Mouse (Mus musculus) T-helper 17 cell (primary cell): ENCODE results near the gene Ltbp1.

ENCODE experiments used
- in situ Hi-C, 2 experiments: fragments of 300-600 bp; cut with MboI, MseI; formaldehyde crosslinking; loops; 1 replicate in 1 of 2; 2 replicates in 1 of 2; pipeline ENCODE4 v1.15.1; 2025; ENCODE audit warnings: high pct_unique_total_duplicates in 2 of 2

The Ltbp1 gene

GRCm38 (mm10) chr17:75004820-75005219 lies 548 bp upstream of the Ltbp1 start:
- in situ Hi-C loops = loop anchor here (5.0 to 25.0 kb wide), 6 partner anchors 188 to 1700 kb away; partner anchors contain the start of gene Dpy30 (in 1 of the 2)

GRCm38 (mm10) chr17:75005685-75006680 lies 615 bp downstream of the Ltbp1 start:
- in situ Hi-C loops = loop anchor here in 1 of 2 experiments (5.0 to 25.0 kb wide), 5 partner anchors 199 to 1701 kb away; partner anchors contain the start of gene Dpy30

- in situ Hi-C loops = loop anchor here in 1 of 2 experiments (25.0 kb wide), 2 partner anchors 574 to 699 kb away; partner anchors contain the start of gene Dpy30
These were observed 5.6 kb downstream of the Ltbp1 start for GRCm38 (mm10) chr17:75010955-75011354.

- in situ Hi-C loops = loop anchor here in 1 of 2 experiments (25.0 kb wide), 2 partner anchors 576 to 701 kb away; partner anchors contain the start of gene Dpy30
These were observed 7.8 kb downstream of the Ltbp1 start for GRCm38 (mm10) chr17:75013211-75013610.

GRCm38 (mm10) chr17:75013868-75014267 lies 8.5 kb downstream of the Ltbp1 start:
- in situ Hi-C loops = loop anchor here in 1 of 2 experiments (25.0 kb wide), 2 partner anchors 577 to 702 kb away; partner anchors contain the start of gene Dpy30

- in situ Hi-C loops = loop anchor here in 1 of 2 experiments (25.0 kb wide), 2 partner anchors 577 to 702 kb away; partner anchors contain the start of gene Dpy30
These were observed 9.4 kb downstream of the Ltbp1 start for GRCm38 (mm10) chr17:75014601-75015356.

GRCm38 (mm10) chr17:75015546-75015945 lies 10.2 kb downstream of the Ltbp1 start:
- in situ Hi-C loops = loop anchor here in 1 of 2 experiments (25.0 kb wide), 2 partner anchors 578 to 703 kb away; partner anchors contain the start of gene Dpy30

GRCm38 (mm10) chr17:75017423-75017822 lies 12.1 kb downstream of the Ltbp1 start:
- in situ Hi-C loops = loop anchor here in 1 of 2 experiments (25.0 kb wide), 2 partner anchors 580 to 705 kb away; partner anchors contain the start of gene Dpy30

GRCm38 (mm10) chr17:75018142-75018541 lies 12.8 kb downstream of the Ltbp1 start:
- in situ Hi-C loops = loop anchor here in 1 of 2 experiments (25.0 kb wide), 2 partner anchors 581 to 706 kb away; partner anchors contain the start of gene Dpy30

- in situ Hi-C loops = loop anchor here in 1 of 2 experiments (25.0 kb wide), 2 partner anchors 583 to 708 kb away; partner anchors contain the start of gene Dpy30
These were observed 14.7 kb downstream of the Ltbp1 start for GRCm38 (mm10) chr17:75020026-75020425.

- in situ Hi-C loops = loop anchor here in 1 of 2 experiments (25.0 kb wide), 2 partner anchors 583 to 708 kb away; partner anchors contain the start of gene Dpy30
These were observed 15.3 kb downstream of the Ltbp1 start for GRCm38 (mm10) chr17:75020619-75021018.

GRCm38 (mm10) chr17:75027358-75028131 lies 22.2 kb downstream of the Ltbp1 start:
- in situ Hi-C loops = no loop called here

GRCm38 (mm10) chr17:75033356-75033755 lies 28.0 kb downstream of the Ltbp1 start:
- in situ Hi-C loops = no loop called here

GRCm38 (mm10) chr17:75033872-75034615 lies 28.7 kb downstream of the Ltbp1 start:
- in situ Hi-C loops = no loop called here

- in situ Hi-C loops = no loop called here
These were observed 31.5 kb downstream of the Ltbp1 start for GRCm38 (mm10) chr17:75036881-75037280.

GRCm38 (mm10) chr17:75039017-75039416 lies 33.6 kb downstream of the Ltbp1 start:
- in situ Hi-C loops = no loop called here

- in situ Hi-C loops = no loop called here
These were observed 44.1 kb downstream of the Ltbp1 start for GRCm38 (mm10) chr17:75049366-75049969.

GRCm38 (mm10) chr17:75051440-75051925 lies 46.1 kb downstream of the Ltbp1 start:
- in situ Hi-C loops = no loop called here

- in situ Hi-C loops = no loop called here
These were observed 49.9 kb downstream of the Ltbp1 start for GRCm38 (mm10) chr17:75055235-75055634.
